Mouse (Mus musculus): ENCODE results near the gene Itpkc. TPM values are rescaled to one million over a fixed set of nuclear protein-coding genes. Genes with fewer than 3 reads are reported as not detected.

Gene Itpkc
- polyA plus RNA-seq, 1 experiment = 3.0 TPM

GRCm38 (mm10) chr7:27243211-27243610 is 14.8 kb upstream of the Itpkc start:
- peaks cover 87% of the 10 kb centered on the region for H3K36me3 ChIP-seq (replicated peaks; ENCODE audit: low read length)
- H3K4me3 ChIP-seq (replicated peaks) = no peak overlapping the region
- no peaks in the 10 kb centered on the region for H3K27me3 ChIP-seq (replicated peaks)
- H3K4me1 ChIP-seq = no peaks in the 10 kb centered on the region
- TF ChIP-seq FLI1 (IDR thresholded peaks at IDR 0.05; ENCODE audit: low read length) (no peak), GATA1 (IDR thresholded peaks at IDR 0.05; ENCODE audit: borderline replicate concordance, low read length) (no peak)
- 0 out of 2 replicates have a peak, but pooled peaks cover 3% of the 10 kb centered on the region for H3K9me3 ChIP-seq

GRCm38 (mm10) chr7:27238568-27238967 is 10.1 kb upstream of the Itpkc start:
- H3K36me3 ChIP-seq (replicated peaks; ENCODE audit: low read length) = peaks cover 82% of the 10 kb centered on the region
- H3K4me1 ChIP-seq = peaks cover 13% of the 10 kb centered on the region
- H3K9me3 ChIP-seq = no peaks in the 10 kb centered on the region
- no peaks in the 10 kb centered on the region for H3K27me3 ChIP-seq (replicated peaks)
- no peak overlapping the region for H3K4me3 ChIP-seq (replicated peaks)
- TF ChIP-seq GATA1 (IDR thresholded peaks at IDR 0.05; ENCODE audit: borderline replicate concordance, low read length) (no peak), FLI1 (IDR thresholded peaks at IDR 0.05; ENCODE audit: low read length) (no peak)

- Histone ChIP-seq H3K27me3 (replicated peaks) (no peaks in the 10 kb centered on the region), H3K9me3 (no peaks in the 10 kb centered on the region), H3K36me3 (replicated peaks; ENCODE audit: low read length) (peaks cover 72% of the 10 kb centered on the region), H3K4me1 (peaks cover 20% of the 10 kb centered on the region), H3K4me3 (replicated peaks) (no peak overlapping the region)
- TF ChIP-seq FLI1 (IDR thresholded peaks at IDR 0.05; ENCODE audit: low read length) = no peak
- TF ChIP-seq GATA1 (IDR thresholded peaks at IDR 0.05; ENCODE audit: borderline replicate concordance, low read length) = no peak
These were observed 9.1 kb upstream of the Itpkc start for GRCm38 (mm10) chr7:27237527-27237926.

- Histone ChIP-seq H3K4me1 (peaks cover 36% of the 10 kb centered on the region), H3K9me3 (no peaks in the 10 kb centered on the region), H3K36me3 (replicated peaks; ENCODE audit: low read length) (peaks cover 54% of the 10 kb centered on the region), H3K4me3 (replicated peaks) (peak overlapping the region; percentile 3), H3K27me3 (replicated peaks) (no peaks in the 10 kb centered on the region)
- TF ChIP-seq GATA1 (IDR thresholded peaks at IDR 0.05; ENCODE audit: borderline replicate concordance, low read length) = no peak
- TF ChIP-seq FLI1 (IDR thresholded peaks at IDR 0.05; ENCODE audit: low read length) = no peak
These were observed 7.3 kb upstream of the Itpkc start for GRCm38 (mm10) chr7:27235726-27236125.

GRCm38 (mm10) chr7:27233300-27233699 is 4.8 kb upstream of the Itpkc start:
- no peaks in the 10 kb centered on the region for H3K27me3 ChIP-seq (replicated peaks)
- peak overlapping the region; percentile 92 for H3K4me3 ChIP-seq (replicated peaks)
- no peaks in the 10 kb centered on the region for H3K9me3 ChIP-seq
- peaks cover 31% of the 10 kb centered on the region for H3K36me3 ChIP-seq (replicated peaks; ENCODE audit: low read length)
- TF ChIP-seq FLI1 (IDR thresholded peaks at IDR 0.05; ENCODE audit: low read length) = no peak
- TF ChIP-seq GATA1 (IDR thresholded peaks at IDR 0.05; ENCODE audit: borderline replicate concordance, low read length) = no peak
- H3K4me1 ChIP-seq = peaks cover 41% of the 10 kb centered on the region

GRCm38 (mm10) chr7:27232781-27233281 is 4.4 kb upstream of the Itpkc start, which contains the start of gene Coq8b:
Gene Coq8b (plus strand): TSS chr7:27233023.
- TF ChIP-seq FLI1 (IDR thresholded peaks at IDR 0.05; ENCODE audit: low read length) = no peak
- TF ChIP-seq GATA1 (IDR thresholded peaks at IDR 0.05; ENCODE audit: borderline replicate concordance, low read length) = no peak
- Histone ChIP-seq H3K9me3 (no peaks in the 10 kb centered on the region), H3K27me3 (replicated peaks) (no peaks in the 10 kb centered on the region), H3K4me3 (replicated peaks) (peak within 1 kb of the TSS; percentile 92), H3K36me3 (replicated peaks; ENCODE audit: low read length) (peaks cover 27% of the 10 kb centered on the region), H3K4me1 (peaks cover 44% of the 10 kb centered on the region)

GRCm38 (mm10) chr7:27231693-27232331 is 3.4 kb upstream of the Itpkc start:
- Histone ChIP-seq H3K4me3 (replicated peaks) (peak overlapping the region; percentile 73), H3K4me1 (peaks cover 54% of the 10 kb centered on the region), H3K9me3 (no peaks in the 10 kb centered on the region), H3K27me3 (replicated peaks) (no peaks in the 10 kb centered on the region), H3K36me3 (replicated peaks; ENCODE audit: low read length) (peaks cover 18% of the 10 kb centered on the region)
- TF ChIP-seq GATA1 (IDR thresholded peaks at IDR 0.05; ENCODE audit: borderline replicate concordance, low read length) (no peak), FLI1 (IDR thresholded peaks at IDR 0.05; ENCODE audit: low read length) (no peak)

- TF ChIP-seq GATA1 (IDR thresholded peaks at IDR 0.05; ENCODE audit: borderline replicate concordance, low read length) = no peak
- TF ChIP-seq FLI1 (IDR thresholded peaks at IDR 0.05; ENCODE audit: low read length) = no peak
These were observed 2.3 kb upstream of the Itpkc start for GRCm38 (mm10) chr7:27230781-27231180.

GRCm38 (mm10) chr7:27228865-27229264 is 404 bp upstream of the Itpkc start:
- TF ChIP-seq FLI1 (IDR thresholded peaks at IDR 0.05; ENCODE audit: low read length) = no peak
- TF ChIP-seq GATA1 (IDR thresholded peaks at IDR 0.05; ENCODE audit: borderline replicate concordance, low read length) = no peak
- H3K4me1 ChIP-seq = peaks cover 74% of the 10 kb centered on the region
- H3K9me3 ChIP-seq = no peaks in the 10 kb centered on the region
- H3K36me3 ChIP-seq (replicated peaks; ENCODE audit: low read length) = peaks cover 14% of the 10 kb centered on the region
- H3K27me3 ChIP-seq (replicated peaks) = no peaks in the 10 kb centered on the region
- peak overlapping the region; percentile 97 for H3K4me3 ChIP-seq (replicated peaks)

More at GRCm38 (mm10) chr7:27230781-27231180, 2.3 kb upstream of the Itpkc start:
- no peak overlapping the region for H3K4me3 ChIP-seq (replicated peaks)
- H3K9me3 ChIP-seq = no peaks in the 10 kb centered on the region
- H3K4me1 ChIP-seq = peaks cover 63% of the 10 kb centered on the region
- peaks cover 15% of the 10 kb centered on the region for H3K36me3 ChIP-seq (replicated peaks; ENCODE audit: low read length)
- H3K27me3 ChIP-seq (replicated peaks) = no peaks in the 10 kb centered on the region

GRCm38 (mm10) chr7:27227676-27228075 is 785 bp downstream of the Itpkc start:
- H3K4me3 ChIP-seq (replicated peaks) = peak overlapping the region; percentile 97
- TF ChIP-seq FLI1 (IDR thresholded peaks at IDR 0.05; ENCODE audit: low read length) (no peak), GATA1 (IDR thresholded peaks at IDR 0.05; ENCODE audit: borderline replicate concordance, low read length) (no peak)
- peaks cover 17% of the 10 kb centered on the region for H3K36me3 ChIP-seq (replicated peaks; ENCODE audit: low read length)
- H3K27me3 ChIP-seq (replicated peaks) = no peaks in the 10 kb centered on the region
- no peaks in the 10 kb centered on the region for H3K9me3 ChIP-seq
- peaks cover 76% of the 10 kb centered on the region for H3K4me1 ChIP-seq

Data from megakaryocyte, embryonic 14.5 days (primary cell).